Mouse (Mus musculus): ENCODE measurements at regions not wholly inside any gene's neighbourhood (a gene's known extent, or its start where the extent isn't known, plus 50 kb on each side); places are given as distances from the start of the nearest gene placed in this dataset.

GRCm38 (mm10) chr12:98046459-98047440 lies 212.5 kb downstream of the Galc start:
- no peak for TF ChIP-seq CTCF (IDR thresholded peaks at IDR 0.05; ENCODE audit: borderline replicate concordance, insufficient read depth, low read length)
- no peak for TF ChIP-seq POLR2A (IDR thresholded peaks at IDR 0.05; ENCODE audit: low read depth, low read length)
